Mouse (Mus musculus) stomach, adult 2 months (tissue): ENCODE results near the gene BC030499. TPM values are rescaled to one million over a fixed set of nuclear protein-coding genes. Genes with fewer than 3 reads are reported as not detected.

Source experiments
- polyA plus RNA-seq: library from polyadenylated mRNA; depleted of rRNA; stranded (reverse); fragments of >200 nt; gene quantifications from 2 replicates; pipeline ENCODE4 v1.2.3, GENCODE M21; 2012; rRNA removed

The BC030499 gene
- polyA plus RNA-seq = 0.06 TPM in 2 replicates

DNA sequence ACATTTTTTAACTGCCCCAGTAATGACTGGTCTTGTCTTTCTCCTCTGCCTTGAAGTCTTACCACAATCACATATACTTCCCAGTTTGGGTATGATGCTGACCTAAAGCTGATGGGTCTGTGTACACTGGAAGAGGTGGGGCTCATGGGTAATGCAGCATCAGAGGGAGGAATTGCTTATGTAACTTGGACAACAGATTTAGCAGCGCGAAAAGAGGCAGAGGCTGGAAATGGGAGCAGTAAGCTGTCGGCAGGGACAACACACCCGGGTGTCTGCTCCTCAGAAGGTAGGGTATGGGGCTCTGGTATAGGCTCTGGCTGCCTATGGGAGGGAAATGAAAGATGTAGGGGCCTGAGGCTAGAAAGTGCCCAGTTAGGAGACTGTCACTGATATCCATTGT, at the start of gene BC030499:
Gene BC030499, plus strand, starts transcription at position 188 of the 400 bp plus-strand sequence.

DNA sequence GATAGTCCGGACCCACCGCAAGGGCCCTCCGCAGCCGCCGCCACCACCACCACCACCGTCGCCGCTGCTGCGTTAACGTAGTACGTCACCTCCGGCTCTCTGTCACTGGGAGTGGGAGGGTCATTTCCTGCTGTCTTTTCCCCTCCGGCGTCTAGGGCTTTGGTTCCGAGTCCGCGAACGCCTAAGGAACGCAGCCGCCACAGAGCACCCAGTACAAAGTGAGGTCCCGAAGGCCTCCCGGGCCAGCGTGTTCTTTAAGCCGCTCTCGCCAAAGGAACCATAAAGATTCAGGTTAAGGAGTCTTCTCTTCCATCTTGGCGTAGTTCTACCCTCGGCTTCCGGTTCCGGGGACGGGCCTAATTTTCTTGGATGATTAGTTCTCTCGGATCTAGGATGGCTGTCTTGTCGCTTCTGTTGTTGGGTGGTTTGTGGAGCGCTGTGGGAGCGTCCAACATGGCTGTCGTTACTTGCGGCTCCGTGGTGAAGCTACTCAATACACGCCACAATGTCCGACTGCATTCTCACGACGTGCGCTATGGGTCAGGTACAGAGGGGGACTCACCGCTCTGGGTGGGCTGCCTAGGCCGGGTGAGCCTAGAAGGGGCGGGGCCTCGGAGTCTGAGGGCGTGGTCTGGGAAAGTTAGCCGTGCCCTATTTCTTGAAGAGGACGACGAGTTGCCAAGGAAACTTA, 44.9 kb upstream of the BC030499 start, which contains the start of the genes Sdf2 and Supt6:
Gene Sdf2, plus strand, starts transcription at position 120 of the 691 bp plus-strand sequence.
Gene Supt6, minus strand, starts transcription at position 361 of the 691 bp plus-strand sequence.

DNA sequence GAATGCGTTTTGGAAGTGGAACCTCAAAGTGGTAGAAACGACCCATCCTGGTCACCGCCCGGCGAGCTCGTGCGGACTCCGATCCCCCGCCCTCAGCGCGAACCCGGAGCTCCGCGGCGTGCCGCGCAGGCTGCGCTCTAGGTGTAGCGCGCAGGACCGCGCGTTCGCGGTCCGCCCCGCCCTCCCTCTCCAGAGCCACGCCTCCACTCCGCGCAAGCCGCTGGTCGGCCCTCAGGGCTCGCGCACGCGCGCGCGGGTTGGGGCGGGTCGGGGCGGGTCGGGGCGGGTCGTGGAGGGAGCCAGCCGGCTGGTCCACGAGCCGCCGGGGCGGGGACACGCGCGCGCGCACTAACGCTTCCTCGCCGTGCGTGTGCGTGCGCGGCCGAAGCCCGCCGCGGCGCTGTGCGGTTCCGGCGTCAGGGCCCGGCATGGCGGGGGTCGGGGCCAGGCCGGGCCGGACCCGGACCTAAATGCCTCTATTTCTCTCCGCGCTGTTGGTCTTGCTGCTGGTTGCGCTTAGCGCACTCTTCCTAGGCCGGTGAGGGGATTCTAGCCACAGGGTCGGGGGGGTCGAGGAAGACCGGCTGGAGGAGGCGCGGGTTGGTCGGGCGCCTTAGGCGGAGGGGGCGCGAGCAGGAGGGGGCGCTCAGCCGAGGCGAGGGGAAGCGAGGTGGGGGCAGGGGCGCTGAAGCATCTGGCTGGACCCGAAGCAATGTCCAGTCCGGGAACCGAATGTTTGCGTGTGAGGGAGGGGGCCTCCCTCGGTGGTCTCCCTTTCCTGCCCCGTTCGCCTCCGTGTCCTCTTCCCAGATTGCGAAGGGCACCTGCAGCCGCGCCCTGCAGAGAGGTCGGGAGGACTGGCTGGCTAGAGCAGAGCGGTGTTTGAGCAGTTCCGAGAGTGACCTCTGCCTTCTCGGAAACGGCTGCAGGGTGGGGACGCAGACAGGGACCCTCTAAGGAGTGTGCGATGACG, 29.0 kb upstream of the BC030499 start, which contains the start of gene 2610507B11Rik:
Gene 2610507B11Rik, plus strand, starts transcription at position 373 of the 973 bp plus-strand sequence.

DNA sequence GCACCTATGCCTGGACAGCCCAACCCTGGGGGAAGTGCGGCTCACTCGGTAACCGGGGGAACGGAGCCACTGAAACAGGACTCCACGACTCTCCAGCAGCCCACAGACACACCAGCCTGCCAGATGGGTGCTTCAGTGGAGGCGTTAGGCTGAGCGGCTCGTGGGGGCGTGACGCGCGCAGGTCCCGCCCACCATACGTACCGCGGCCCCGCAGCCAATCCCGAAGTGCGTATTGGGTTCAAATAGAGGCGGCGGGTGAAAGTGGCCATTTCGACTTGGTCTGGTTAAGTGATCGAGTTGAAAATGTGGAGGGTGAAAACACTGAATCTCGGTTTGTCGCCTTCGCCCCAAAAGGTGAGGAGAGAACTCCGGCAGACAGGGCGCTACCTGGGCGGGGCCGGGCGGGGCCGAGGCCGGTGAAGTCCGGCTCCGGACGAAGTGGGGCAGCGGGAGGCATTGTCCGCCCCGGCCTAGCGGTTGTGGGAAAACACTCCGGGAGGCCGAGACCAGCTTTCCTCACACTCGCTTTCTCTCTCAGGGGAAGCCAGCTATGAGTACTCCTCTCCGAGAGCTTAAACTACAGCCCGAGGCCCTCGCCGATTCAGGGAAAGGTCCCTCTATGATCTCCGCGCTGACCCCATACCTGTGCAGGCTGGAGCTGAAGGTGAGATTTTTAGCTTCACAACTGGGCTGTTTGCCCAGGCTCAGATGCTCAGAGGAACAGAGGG, 10.9 kb downstream of the BC030499 start, which contains the start of gene Spag5:
Gene Spag5, plus strand, starts transcription at position 173 of the 728 bp plus-strand sequence.

DNA sequence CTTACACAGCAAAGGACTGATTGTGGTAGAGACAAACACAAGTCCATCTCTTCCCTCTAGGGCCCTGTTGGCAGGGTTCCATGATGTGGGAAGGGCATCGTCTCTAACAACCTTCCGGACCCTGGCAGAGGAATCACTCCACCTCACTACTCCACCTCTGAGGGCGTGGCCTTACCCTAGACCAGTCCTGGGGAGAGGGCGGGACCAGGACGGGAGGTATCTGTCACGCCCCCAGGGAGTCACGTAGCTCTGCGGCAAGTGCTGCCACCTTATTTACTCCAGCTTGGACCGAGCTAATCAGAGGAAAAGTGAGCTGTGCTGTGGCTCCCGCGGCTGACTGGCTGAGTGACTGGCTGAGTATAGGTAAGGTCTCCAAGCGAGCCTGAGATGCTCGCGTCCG, 32.2 kb downstream of the BC030499 start, which contains the start of gene Aldoc:
Gene Aldoc, plus strand, starts transcription at position 109 of the 400 bp plus-strand sequence.

DNA sequence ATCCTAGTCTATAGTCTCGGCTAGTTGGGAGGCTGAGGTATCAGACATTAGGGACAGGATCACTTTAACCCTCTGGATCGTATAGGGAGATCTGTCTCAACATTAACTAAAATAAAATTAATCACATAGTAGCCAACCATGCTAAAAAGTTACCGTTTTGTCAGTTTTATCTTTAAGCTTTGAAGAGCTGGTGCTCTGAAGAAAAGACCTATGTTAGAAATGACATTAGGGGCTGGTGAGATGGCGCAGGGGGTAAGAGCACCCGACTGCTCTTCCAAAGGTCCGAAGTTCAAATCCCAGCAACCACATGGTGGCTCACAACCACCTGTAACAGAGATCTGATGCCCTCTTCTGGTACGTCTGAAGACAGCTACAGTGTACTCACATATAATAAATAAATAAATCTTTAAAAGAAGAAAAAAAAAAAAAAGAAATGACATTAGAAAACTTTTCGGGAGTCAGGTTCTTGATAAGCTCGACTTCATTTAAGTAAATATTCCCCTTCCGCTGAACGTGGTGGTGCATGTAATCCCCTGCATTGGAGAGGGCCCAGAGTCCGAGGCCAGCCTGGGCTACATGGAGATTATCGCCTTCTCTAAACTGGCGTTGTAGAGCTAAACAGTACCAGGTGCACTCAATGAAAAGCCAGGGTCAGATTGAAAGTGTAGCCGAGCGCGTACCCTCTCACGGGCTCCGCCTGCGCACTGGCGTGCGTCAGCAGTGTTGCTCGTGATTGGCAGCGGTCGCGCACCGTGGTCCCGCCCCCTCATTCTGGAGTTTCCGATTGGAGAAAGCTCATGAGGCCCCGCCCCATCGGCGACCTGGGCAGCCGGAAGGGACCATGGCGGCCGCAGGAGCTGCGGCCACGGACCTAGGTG, 37.2 kb downstream of the BC030499 start, which contains the start of gene Pigs:
Gene Pigs, plus strand, starts transcription at position 782 of the 878 bp plus-strand sequence.

DNA sequence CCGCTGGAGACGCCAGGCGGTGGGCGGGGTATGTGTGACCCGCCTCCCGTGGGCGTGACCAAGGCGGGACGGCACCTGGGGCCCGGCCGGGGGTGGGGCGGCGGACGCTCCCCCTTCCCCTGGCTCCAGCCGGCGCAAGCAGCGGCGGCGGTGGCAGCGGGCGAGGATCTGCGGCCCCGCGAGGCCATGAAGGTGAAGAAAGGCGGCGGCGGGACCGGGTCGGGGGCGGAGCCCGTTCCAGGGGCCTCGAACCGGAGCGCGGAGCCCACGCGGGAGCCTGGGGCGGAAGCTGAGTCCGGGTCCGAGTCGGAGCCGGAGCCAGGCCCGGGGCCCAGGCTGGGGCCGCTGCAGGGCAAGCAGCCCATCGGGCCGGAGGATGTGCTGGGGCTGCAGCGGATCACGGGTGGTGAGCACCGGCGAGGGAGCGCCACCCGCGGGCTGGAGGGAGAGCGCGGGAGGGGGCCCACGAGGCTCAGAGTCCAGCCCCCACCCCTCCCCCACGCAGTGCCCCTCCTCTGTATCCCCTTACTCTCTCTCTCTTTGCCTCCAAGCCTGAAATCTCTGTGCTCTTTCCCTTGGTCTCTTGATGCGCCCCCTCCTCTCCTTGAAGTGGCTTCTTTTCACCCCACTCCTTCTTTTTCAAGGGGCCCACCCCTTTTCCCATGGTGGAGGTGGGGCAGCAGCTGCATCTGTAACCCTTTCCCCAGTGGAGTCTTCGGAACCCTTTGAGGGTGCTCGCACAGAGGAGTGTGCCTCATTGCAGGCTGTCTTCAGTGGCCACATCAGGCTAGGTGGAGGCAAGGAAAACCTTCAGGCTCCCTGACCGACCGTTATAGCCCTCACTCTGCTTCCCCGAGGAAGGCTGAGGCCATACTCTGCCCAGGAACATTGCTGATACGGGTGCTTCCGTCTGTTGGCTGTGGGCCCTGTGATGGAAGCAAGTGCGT, 53.0 kb downstream of the BC030499 start, which contains the start of gene Unc119:
Gene Unc119, plus strand, starts transcription at position 102 of the 947 bp plus-strand sequence.

Other genes starting within 250 kb of the BC030499 start
- gene Eral1, start 210.5 kb upstream of the BC030499 start, polyA plus RNA-seq = 13.7 and 15.4 TPM in 2 replicates
- 8.2 and 9.1 TPM in 2 replicates for gene Fam222b, start 196.2 kb upstream of the BC030499 start, polyA plus RNA-seq
- gene Traf4, start 125.3 kb upstream of the BC030499 start, polyA plus RNA-seq = 56.3 and 88.1 TPM in 2 replicates
- gene Nek8, start 114.2 kb upstream of the BC030499 start, polyA plus RNA-seq = 6.4 and 6.5 TPM in 2 replicates
- 23.7 and 47.3 TPM in 2 replicates for gene Tlcd1, start 114.1 kb upstream of the BC030499 start, polyA plus RNA-seq
- 14.0 and 21.6 TPM in 2 replicates for gene Rpl23a, start 107.3 kb upstream of the BC030499 start, polyA plus RNA-seq
- gene Rab34, start 102.4 kb upstream of the BC030499 start, polyA plus RNA-seq = 17.3 and 32.5 TPM in 2 replicates
- gene Proca1, start 97.4 kb upstream of the BC030499 start, polyA plus RNA-seq = 0.09 and 0.15 TPM in 2 replicates
- 49.4 and 60.2 TPM in 2 replicates for gene Sdf2, start 45.1 kb upstream of the BC030499 start, polyA plus RNA-seq
- gene Supt6, start 44.9 kb upstream of the BC030499 start, polyA plus RNA-seq = 14.7 and 15.7 TPM in 2 replicates
- gene 2610507B11Rik, start 29.1 kb upstream of the BC030499 start, polyA plus RNA-seq = 46.4 and 52.0 TPM in 2 replicates
- gene Spag5, start 10.7 kb downstream of the BC030499 start, polyA plus RNA-seq = 2.4 and 4.1 TPM in 2 replicates
- 5.7 and 6.7 TPM in 2 replicates for gene Aldoc, start 32.1 kb downstream of the BC030499 start, polyA plus RNA-seq
- 35.8 and 40.6 TPM in 2 replicates for gene Pigs, start 37.6 kb downstream of the BC030499 start, polyA plus RNA-seq
- 13.9 and 17.0 TPM in 2 replicates for gene Unc119, start 52.6 kb downstream of the BC030499 start, polyA plus RNA-seq
- 1.5 and 1.9 TPM in 2 replicates for gene Foxn1, start 95.7 kb downstream of the BC030499 start, polyA plus RNA-seq
- gene Slc13a2, start 131.4 kb downstream of the BC030499 start, polyA plus RNA-seq = 0.03 TPM in 2 replicates
- 11.8 and 16.8 TPM in 2 replicates for gene Slc46a1, start 174.9 kb downstream of the BC030499 start, polyA plus RNA-seq
- 0.52 and 0.53 TPM in 2 replicates for gene Sarm1, start 206.9 kb downstream of the BC030499 start, polyA plus RNA-seq
- gene Vtn, start 208.2 kb downstream of the BC030499 start, polyA plus RNA-seq = 8.3 and 11.7 TPM in 2 replicates
- gene Sebox, start 212.6 kb downstream of the BC030499 start, polyA plus RNA-seq = 0.12 TPM in 1 of 2 replicates, not detected in the other
- gene Tmem199, start 221.3 kb downstream of the BC030499 start, polyA plus RNA-seq = 2.5 and 3.6 TPM in 2 replicates
- gene Poldip2, start 221.4 kb downstream of the BC030499 start, polyA plus RNA-seq = 20.2 and 26.0 TPM in 2 replicates
- 13.3 and 15.2 TPM in 2 replicates for gene Tnfaip1, start 245.5 kb downstream of the BC030499 start, polyA plus RNA-seq
- gene Ift20, start 245.5 kb downstream of the BC030499 start, polyA plus RNA-seq = 53.2 and 57.5 TPM in 2 replicates